Mouse (Mus musculus) spleen, postnatal 4 days (tissue): Measurements from ENCODE around the gene Tfdp1.

ENCODE experiments used
- DNase-seq, 2 experiments: peaks; one replicate each; pipeline ENCODE4 v3.0.0; 2022; ENCODE audit warnings: low spot score in 2 of 2

Gene Tfdp1

GRCm38 (mm10) chr8:13420970-13421369 lies 82.4 kb downstream of the Tfdp1 start:
- no peak for DNase-seq

GRCm38 (mm10) chr8:13427351-13427750 lies 88.8 kb downstream of the Tfdp1 start:
- DNase-seq = no peak
